Mouse (Mus musculus): ENCODE data around the gene Ccnk.
A peak's percentile ranks its signal among the peaks of the same experiment; 100 is the strongest.

The Ccnk gene

DNA sequence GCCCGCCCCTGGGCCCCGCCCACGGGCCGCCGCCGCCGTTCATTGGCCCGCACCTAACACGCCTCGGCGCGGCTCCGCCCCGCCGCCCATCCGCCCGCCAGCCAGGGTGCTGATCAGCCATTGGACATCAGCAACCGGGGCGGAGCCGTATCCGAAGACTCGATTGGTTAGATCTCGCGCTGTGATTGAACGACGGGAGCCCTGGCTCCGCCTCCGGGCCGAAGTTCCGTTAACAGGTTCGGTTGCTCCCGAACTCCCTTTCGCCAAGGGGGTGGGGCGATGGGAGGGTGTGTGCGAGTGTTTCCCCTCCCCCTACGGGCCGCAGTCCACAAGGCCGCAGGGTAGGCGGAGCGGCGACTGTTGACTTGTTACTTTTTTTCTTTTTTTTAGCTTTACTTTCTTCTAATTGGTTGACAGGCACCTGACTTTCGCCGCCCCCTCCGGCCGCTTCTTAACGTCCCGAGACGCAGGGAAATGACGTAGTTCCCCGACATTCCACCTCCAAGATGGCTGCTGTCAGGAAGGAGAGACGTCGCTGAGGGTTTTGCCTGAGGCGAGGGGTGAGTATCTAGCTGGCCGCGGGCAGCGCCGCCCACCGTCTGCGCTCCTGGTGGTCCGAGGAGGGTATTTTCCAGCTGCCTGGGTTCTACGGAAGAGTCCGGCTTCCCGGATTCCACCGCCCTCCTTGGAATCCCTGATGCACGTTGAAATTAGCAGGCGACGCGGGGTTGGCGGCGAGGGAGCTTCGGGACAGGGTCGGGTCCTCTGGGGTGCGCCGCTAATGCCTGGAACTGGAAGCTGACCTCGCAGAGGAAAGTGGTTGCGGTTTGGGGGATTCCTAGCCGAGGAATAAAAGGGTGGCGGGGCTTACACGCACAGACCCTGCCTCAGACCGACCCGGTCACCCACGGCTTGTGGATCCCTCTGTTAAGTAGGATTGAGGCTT is at the start of gene Ccnk:
Ccnk (plus strand) TSS at position 259 of the 946 bp plus-strand sequence.
- DNase-seq = peak; percentile 100

DNA sequence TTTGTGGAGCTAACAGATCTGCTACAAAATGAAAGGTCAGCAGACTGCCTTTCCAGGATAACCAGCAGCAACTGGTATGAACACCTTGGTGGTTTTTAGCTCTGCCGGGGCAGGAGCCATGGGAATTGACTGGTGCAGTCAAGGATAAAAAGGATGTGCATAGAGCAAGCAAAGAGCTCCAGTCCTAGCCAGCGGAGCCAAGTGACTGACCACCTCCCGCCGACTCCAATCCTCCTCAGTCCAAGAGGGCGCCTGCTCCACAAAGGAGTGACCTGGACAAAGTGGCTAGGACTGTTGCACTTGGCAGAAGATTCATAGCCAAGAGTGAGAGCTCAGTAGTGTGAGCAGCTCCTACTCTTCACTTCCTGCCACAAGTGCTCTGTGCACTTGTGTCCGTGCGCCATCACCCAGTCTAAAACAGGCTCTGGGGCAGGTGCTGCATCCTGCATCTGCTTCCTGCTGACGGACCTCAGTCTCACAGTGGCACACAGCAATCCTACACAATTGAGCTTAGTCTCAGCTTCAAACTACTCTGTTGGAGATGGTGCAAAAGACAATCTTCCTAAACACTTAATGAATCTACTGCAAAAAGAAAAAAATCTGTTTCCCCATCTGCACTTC is 46.8 kb upstream of the Ccnk start:
- DNase-seq = no peak

DNA sequence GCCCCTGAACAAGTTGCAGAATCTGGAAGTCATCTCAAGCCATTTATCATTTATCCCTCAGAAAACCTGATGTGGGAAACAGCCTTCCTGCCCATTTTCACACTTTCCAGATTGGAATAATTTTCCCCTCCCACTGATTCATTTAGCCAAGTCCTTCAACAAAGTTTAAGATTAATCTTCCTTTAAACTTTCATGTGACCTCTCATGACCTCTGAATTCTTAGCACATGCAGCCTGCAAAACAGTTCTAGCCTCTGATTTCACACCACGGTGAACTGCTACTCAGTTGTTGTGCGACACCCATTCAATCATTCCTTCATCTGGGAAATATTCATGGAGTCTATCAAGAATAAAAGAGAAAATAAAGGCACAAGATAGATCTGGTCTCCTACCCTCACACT is 46.2 kb upstream of the Ccnk start:
- no peak for DNase-seq

DNA sequence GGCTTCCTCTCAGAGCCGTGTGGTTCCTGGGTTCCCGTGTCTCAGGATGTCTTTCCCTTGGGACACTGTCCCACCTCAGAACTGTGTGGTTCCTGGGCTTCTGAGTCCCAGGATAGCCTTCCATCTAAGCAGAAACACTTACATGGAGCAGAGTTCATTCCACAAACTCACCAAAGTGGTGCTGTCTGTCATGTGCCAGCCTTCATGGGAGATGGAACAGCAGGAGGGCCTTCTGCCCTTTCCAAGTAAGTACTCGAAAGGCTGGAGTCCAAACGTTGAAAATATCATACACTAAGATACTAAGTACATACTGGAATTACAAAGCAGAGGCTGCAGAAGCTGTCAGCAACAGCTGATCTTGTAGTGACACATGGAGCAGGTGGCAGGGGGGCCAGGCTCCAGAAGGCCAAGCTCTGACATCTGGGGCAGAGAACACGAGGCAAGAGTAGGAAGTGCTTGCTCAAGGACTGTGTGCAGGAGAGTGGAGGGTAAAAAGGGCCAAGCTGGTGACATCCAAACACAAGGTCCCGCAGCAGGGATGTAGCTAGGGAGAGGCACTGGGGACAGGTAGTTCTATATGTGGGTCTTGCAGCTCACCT is 43.7 kb upstream of the Ccnk start:
- DNase-seq = no peak

- DNase-seq = no peak
Observed at GRCm38 (mm10) chr12:108143624-108144498, 35.5 kb upstream of the Ccnk start.

DNA sequence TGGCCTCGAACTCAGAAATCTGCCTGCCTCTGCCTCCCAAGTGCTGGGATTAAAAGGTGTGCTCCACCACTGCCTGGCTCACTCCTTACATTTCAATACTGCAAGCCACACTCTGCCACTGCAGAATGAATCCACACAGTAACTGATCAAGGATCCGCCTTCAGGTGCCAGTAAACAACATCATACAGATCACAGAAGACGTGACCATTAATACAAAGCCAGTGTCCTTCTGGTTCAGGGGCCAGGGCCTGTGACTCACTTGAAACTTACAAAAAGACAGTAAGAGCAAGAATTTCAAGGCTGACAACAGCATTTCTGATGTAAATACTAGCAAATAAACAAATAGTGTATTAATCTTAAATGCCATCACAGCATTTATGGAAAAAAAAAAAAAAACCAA is 34.2 kb upstream of the Ccnk start:
- DNase-seq = no peak

DNA sequence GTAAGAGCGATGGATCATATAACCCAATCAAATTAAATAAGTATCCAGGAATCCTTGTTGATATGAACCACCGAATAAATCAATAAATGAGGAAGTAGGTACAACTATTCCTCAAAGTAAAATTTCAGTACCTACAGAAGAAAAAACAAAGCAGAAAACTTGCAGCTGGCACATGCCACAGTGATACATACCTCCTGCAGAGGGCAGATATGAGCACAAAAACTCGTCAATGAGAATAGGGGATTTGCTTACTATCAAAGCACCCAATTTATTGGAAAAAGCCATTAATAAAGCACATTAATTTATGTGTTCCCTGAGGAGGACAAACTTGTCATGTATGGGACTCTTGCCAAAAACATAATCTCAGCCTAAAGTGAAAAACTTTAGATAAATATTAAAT is 29.6 kb upstream of the Ccnk start:
- no peak for DNase-seq

GRCm38 (mm10) chr12:108152743-108153142 is 26.6 kb upstream of the Ccnk start:
- no peak for DNase-seq

DNA sequence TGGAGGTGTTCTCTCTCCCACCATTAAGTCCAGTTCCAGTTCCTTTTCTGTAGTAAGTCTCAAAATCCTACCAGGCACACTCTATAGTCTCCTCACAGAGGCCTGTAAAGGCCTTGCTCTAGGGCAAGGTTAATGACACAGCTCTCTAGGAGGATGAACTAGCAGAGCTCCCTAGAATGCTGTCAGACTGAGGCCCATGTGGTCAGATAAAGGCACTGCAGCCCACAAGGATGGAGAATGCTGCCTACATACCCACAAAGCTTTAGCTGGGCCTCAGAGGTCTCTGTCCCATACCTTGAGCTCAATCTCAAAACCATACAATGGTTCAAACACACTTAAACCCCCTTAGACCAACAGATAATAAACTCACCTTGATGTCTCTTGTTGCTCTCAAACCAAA is 19.5 kb upstream of the Ccnk start:
- DNase-seq = no peak

GRCm38 (mm10) chr12:108162036-108162435 is 17.3 kb upstream of the Ccnk start:
- no peak for DNase-seq

- DNase-seq = no peak
Observed at GRCm38 (mm10) chr12:108163706-108164105, 15.7 kb upstream of the Ccnk start.

- DNase-seq = no peak
Observed at GRCm38 (mm10) chr12:108168909-108169308, 10.5 kb upstream of the Ccnk start.

GRCm38 (mm10) chr12:108170467-108170866 is 8.9 kb upstream of the Ccnk start:
- no peak for DNase-seq

GRCm38 (mm10) chr12:108171336-108171735 is 8.0 kb upstream of the Ccnk start:
- no peak for DNase-seq

DNA sequence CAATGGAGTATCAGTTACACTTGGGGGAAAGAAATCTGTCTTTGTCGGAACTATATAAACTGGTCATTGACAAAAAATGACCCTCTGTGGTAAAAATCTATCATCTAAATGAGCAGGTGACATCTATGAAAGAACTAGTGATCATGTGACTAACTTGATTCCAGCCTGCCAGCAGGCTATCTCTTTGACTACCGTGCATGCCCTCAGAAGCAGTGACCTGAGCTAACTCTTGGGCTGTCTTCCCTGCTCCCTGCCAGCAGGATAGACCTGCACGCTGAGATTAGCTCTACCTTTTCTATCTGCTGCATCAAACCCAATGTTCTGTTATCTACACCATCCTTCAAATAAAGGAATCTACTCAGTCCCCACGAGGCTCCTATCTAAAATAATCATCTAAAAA is 6.7 kb upstream of the Ccnk start:
- DNase-seq = no peak

GRCm38 (mm10) chr12:108174606-108175505 is 4.5 kb upstream of the Ccnk start:
- DNase-seq = no peak

DNA sequence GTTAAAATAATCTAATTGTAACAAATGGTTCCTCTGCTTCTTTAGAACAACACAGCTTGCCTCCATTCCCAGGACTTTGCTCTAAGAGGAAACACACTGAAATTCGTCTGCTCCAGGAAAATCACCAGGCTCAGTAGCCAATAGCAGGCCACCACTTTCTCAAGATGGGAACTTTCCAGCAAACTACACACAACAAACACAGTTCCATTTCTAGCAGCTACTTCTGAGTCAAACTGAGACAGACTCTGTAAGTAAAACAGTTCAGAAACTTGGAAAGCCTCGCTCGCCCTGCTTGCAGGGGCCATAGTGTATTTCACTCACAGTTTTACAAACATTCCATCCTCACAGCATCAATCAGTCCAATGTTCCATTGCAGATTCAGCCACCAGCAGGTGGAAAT is 3.0 kb upstream of the Ccnk start:
- DNase-seq = no peak

GRCm38 (mm10) chr12:108178331-108179245 is 791 bp upstream of the Ccnk start:
- peak; percentile 80 for DNase-seq

DNA sequence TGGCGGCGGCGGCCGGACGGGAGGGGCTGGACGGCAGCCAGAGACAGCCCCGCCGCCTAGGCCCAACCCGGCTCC is 296 bp upstream of the Ccnk start, which contains the start of gene Setd3:
Setd3 (minus strand) TSS at position 69 of the 75 bp plus-strand sequence.
- DNase-seq = no peak

DNA sequence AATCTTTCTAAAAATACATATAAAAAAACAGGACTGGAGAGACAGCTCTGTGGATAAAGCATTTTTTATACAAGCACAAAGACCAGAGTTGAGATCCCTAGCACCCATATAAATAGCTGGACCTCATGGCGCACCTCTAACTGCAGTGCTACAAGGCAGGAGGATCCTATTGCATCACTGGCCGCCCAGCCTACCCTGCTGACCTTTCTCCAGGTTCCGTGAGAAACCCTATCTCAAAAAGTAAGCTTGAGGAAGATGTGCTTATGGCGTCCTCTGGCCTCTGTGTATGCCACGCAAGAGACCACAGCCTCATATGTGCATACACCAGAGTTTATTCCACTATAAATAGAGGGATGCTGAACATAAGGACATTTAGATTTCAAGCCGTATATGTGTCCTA is 2.3 kb downstream of the Ccnk start:
- DNase-seq = no peak

GRCm38 (mm10) chr12:108187541-108188091 is 8.2 kb downstream of the Ccnk start:
- no peak for DNase-seq
